Mouse (Mus musculus) heart, embryonic 14.5 days (tissue): Measurements from ENCODE around the gene Unc79. TPM values are rescaled to one million over a fixed set of nuclear protein-coding genes. Genes with fewer than 3 reads are reported as not detected.

ENCODE experiments used
- ATAC-seq: fragments of 200-750 bp; cut with Nextera tagmentation; 2 replicates; pipeline ENCODE4 v1.8.0; 2017; ENCODE audit warnings: low read depth, moderate TSS enrichment; ENCODE audit not compliant: insufficient number of reproducible peaks, insufficient read depth, low FRiP score
- H3K27ac ChIP-seq, 2 experiments: fragments of 200-500 bp in 1 of 2; fragments of 300-500 bp in 1 of 2; sonication (generic) in 1 of 2; replicated peaks in 1 of 2; 2 replicates each; pipeline ENCODE4 v1.5.1; 2012 to 2014; ENCODE audit warnings: low read depth in 2 of 2, low read length in 2 of 2, control low read depth in 1 of 2, mild to moderate bottlenecking in 1 of 2, mixed read lengths in 1 of 2; ENCODE audit not compliant: control insufficient read depth in 1 of 2, insufficient read depth in 1 of 2
- H3K27me3 ChIP-seq: fragments of 300-500 bp; sonication (generic); 2 replicates; pipeline ENCODE4 v1.6.1; 2014; ENCODE audit warnings: mild to moderate bottlenecking, low read length, control low read depth; ENCODE audit not compliant: control insufficient read depth, insufficient read depth
- H3K36me3 ChIP-seq: fragments of 300-500 bp; sonication (generic); 2 replicates; pipeline ENCODE4 v1.6.1; 2014; ENCODE audit warnings: mild to moderate bottlenecking, control low read depth, low read length, mixed read lengths; ENCODE audit not compliant: control insufficient read depth, insufficient read depth
- H3K4me1 ChIP-seq, 2 experiments: fragments of 200-500 bp in 1 of 2; fragments of 300-500 bp in 1 of 2; sonication (generic) in 1 of 2; 2 replicates each; pipeline ENCODE4 v1.6.1; 2012 to 2014; ENCODE audit warnings: low read length in 2 of 2, control low read depth in 1 of 2, mixed read lengths in 1 of 2; ENCODE audit not compliant: control insufficient read depth in 2 of 2, insufficient read depth in 2 of 2
- H3K4me2 ChIP-seq: fragments of 300-500 bp; sonication (generic); 2 replicates; pipeline ENCODE4 v1.6.1; 2014; ENCODE audit warnings: mild to moderate bottlenecking, low read length
- H3K4me3 ChIP-seq, 2 experiments: fragments of 200-500 bp in 1 of 2; fragments of 300-500 bp in 1 of 2; sonication (generic) in 1 of 2; 2 replicates each; pipeline ENCODE4 v1.5.1; 2012 to 2014; ENCODE audit warnings: low read length in 2 of 2, mild to moderate bottlenecking in 2 of 2, control low read depth in 1 of 2, low read depth in 1 of 2, moderate library complexity in 1 of 2; ENCODE audit not compliant: control insufficient read depth in 1 of 2, insufficient read depth in 1 of 2
- H3K9ac ChIP-seq: fragments of 300-500 bp; sonication (generic); 2 replicates; pipeline ENCODE4 v1.6.1; 2014; ENCODE audit warnings: mild to moderate bottlenecking, low read length
- H3K9me3 ChIP-seq: fragments of 300-500 bp; sonication (generic); 2 replicates; pipeline ENCODE4 v1.6.1; 2016; ENCODE audit warnings: low read length, control low read depth; ENCODE audit not compliant: control insufficient read depth
- WGBS: fragments of 180-500 bp; shearing (Covaris S2); extraction: QIAGEN DNeasy Blood & Tissue Kit; methylation state at CpG from one replicate; pipeline ENCODE4 v1.1.7; 2014; 5-methylcytosine and 5-hydroxymethylcytosine counted together
- polyA plus RNA-seq: library from polyadenylated mRNA; unstranded; fragments of >200 nt; fragmentation: Nextera tagmentation; extraction: Ambion mirVana; gene quantifications from 2 replicates; pipeline ENCODE4 v1.2.1, GENCODE M21; 2014

Unc79 gene
- polyA plus RNA-seq, 1 experiment from 2014 or later: 0.07 TPM

GRCm38 (mm10) chr12:103041401-103041800, 92.7 kb downstream of the Unc79 start:
- H3K36me3 ChIP-seq: no peaks in the 10 kb centered on the region
- H3K27ac ChIP-seq: no peak overlapping the region
- no peak overlapping the region for H3K9ac ChIP-seq
- H3K4me3 ChIP-seq: no peak overlapping the region
- no peak for ATAC-seq
- H3K4me1 ChIP-seq: no peaks in the 10 kb centered on the region; a peak in 1 of 4 replicates
- 81% methylated on average over 3 of the region's 3 CpGs for WGBS
- no peaks in the 10 kb centered on the region for H3K27me3 ChIP-seq
- no peak overlapping the region for H3K4me2 ChIP-seq
- peaks cover 5% of the 10 kb centered on the region; the same call in 1 of the 2 replicates for H3K9me3 ChIP-seq

DNA sequence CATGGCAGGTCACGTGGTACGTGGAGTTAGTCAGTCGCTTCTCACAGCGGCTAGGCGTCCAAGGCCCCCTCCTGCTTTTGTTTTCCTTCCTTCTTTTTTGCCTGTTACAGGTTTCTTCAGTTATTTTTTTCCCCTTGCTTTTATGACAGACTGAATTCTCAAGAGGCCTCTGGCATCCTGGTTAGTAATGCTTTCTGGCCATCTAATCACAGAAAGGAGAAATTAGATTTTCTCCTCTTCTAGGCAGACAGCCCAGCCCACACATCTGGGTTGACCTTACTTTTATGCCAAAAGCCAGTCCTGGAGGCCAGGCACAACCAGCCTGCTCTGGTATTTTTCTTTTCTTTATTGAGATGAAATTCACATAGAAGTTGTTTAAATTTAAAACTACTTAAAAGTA, 94.1 kb downstream of the Unc79 start:
- Histone ChIP-seq H3K36me3 (no peaks in the 10 kb centered on the region), H3K4me2 (no peak overlapping the region), H3K4me1 (peaks cover 0 to 5% of the 10 kb centered on the region in 2 experiments; a peak in 2 of 4 replicates), H3K9ac (no peak overlapping the region), H3K9me3 (peaks cover 5% of the 10 kb centered on the region; the same call in 1 of the 2 replicates), H3K27ac (no peak overlapping the region), H3K4me3 (no peak overlapping the region), H3K27me3 (no peaks in the 10 kb centered on the region)
- ATAC-seq: no peak
- 88% methylated on average over 5 of the region's 5 CpGs for WGBS

GRCm38 (mm10) chr12:103044422-103044821, 95.8 kb downstream of the Unc79 start:
- Histone ChIP-seq H3K4me2 (no peak overlapping the region), H3K9me3 (peaks cover 5% of the 10 kb centered on the region; the same call in 1 of the 2 replicates), H3K27me3 (no peaks in the 10 kb centered on the region), H3K4me3 (no peak overlapping the region), H3K9ac (no peak overlapping the region), H3K36me3 (no peaks in the 10 kb centered on the region), H3K4me1 (peaks cover 0 to 5% of the 10 kb centered on the region in 2 experiments; a peak in 2 of 4 replicates), H3K27ac (no peak overlapping the region)
- no peak for ATAC-seq
- WGBS: 72% methylated on average over 4 of the region's 4 CpGs

- Histone ChIP-seq H3K4me3 (no peak overlapping the region), H3K36me3 (no peaks in the 10 kb centered on the region), H3K9me3 (no peaks in the 10 kb centered on the region), H3K27ac (no peak overlapping the region), H3K4me2 (no peak overlapping the region), H3K27me3 (no peaks in the 10 kb centered on the region), H3K9ac (no peak overlapping the region), H3K4me1 (peaks cover 0 to 5% of the 10 kb centered on the region in 2 experiments; a peak in 2 of 4 replicates)
- 83% methylated on average over 12 of the region's 12 CpGs for WGBS
- no peak for ATAC-seq
Observed at GRCm38 (mm10) chr12:103049865-103050264, 101.2 kb downstream of the Unc79 start.

DNA sequence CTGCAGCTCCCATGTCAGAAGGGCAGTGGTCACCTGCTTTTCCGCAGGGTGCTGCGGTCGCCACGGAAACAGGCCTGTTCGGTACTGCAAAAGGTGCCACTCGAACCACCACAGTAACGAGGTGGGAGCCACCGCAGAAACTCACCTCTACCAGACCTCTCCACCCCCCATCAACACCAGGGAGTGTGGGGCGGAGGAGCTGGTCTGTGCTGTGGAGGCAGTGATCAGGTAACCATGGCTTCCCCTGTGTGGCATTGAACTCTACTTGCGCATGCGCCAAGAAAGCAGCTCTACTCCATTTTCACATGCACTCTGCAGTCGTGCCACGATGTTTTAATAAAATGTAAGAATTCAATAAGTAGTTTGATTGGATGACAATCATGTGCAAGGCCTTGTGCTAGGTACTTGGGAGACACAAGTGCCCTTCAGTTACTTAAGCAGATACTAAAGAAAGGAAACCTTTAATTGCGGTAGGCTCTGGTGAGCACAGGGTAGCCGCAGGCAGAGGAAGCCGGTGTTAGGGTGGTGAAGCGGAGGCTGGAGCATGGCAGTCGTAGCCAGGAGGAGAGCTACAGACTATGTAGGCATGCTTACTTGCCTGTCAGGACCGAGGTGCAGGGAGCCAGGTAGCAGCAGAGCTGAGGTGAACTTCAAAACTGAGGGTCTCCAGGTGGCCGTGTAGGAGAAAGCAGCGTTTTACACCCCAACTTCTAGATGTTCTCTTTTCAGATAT, 110.8 kb downstream of the Unc79 start:
- no peak overlapping the region for H3K4me3 ChIP-seq
- ATAC-seq: no peak

DNA sequence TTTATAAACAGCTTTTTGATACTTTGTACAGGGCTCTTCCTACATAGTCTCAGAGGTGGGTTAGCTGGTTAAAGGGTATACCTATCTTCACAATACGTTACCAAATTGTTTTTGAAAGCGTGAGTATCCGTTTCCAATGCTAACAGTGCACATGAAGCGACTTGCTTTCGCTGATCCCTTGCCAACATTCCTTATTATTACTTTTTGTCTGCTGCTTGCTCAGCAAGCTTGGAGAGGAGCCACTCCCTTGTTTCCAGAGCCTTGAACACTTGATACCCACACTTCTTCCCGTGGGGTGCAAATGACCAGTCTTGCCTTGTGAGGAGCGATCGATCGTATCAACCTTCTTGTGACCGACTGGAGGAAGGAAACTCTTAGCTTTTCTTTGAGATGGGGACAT, 112.1 kb downstream of the Unc79 start:
- H3K9me3 ChIP-seq: no peaks in the 10 kb centered on the region
- no peak overlapping the region for H3K4me3 ChIP-seq
- no peak for ATAC-seq
- no peak overlapping the region for H3K27ac ChIP-seq
- H3K27me3 ChIP-seq: no peaks in the 10 kb centered on the region; the same call in 1 of the 2 replicates
- H3K4me1 ChIP-seq: peaks cover 0 to 3% of the 10 kb centered on the region in 2 experiments; a peak in 1 of 4 replicates
- no peaks in the 10 kb centered on the region for H3K36me3 ChIP-seq
- WGBS: 79% methylated on average over 10 of the region's 10 CpGs
- H3K4me2 ChIP-seq: peak overlapping the region; percentile 42
- no peak overlapping the region for H3K9ac ChIP-seq

More for the DNA sequence above, 110.8 kb downstream of the Unc79 start:
- no peak overlapping the region for H3K9ac ChIP-seq
- no peaks in the 10 kb centered on the region for H3K9me3 ChIP-seq
- no peak overlapping the region for H3K4me2 ChIP-seq
- H3K27me3 ChIP-seq: no peaks in the 10 kb centered on the region; the same call in 1 of the 2 replicates
- no peaks in the 10 kb centered on the region for H3K36me3 ChIP-seq
- H3K4me1 ChIP-seq: peaks cover 0 to 3% of the 10 kb centered on the region in 2 experiments; a peak in 1 of 4 replicates
- 80% methylated on average over 21 of the region's 21 CpGs for WGBS
- no peak overlapping the region for H3K27ac ChIP-seq

DNA sequence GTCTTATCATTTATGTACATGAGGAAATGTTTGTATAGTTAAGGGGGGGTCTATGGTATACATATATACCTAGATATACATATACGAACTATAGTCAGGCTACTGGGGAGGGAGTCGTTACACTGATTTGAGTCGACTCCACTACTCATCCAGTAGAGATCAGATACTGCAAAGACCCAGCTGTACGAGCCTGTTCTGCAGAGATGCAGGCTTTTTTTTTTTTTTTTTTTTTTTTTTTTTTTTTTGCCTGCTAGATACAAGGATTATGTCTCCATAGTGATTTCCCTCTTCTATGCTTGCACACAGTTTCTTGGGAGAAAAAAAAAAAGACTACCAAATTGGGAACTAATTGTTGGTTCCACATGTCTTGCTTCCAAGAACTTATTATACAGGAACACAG, 113.5 kb downstream of the Unc79 start:
- no peak overlapping the region for H3K4me3 ChIP-seq
- WGBS: 71% methylated on average over 4 of the region's 4 CpGs
- no peaks in the 10 kb centered on the region for H3K9me3 ChIP-seq
- H3K27ac ChIP-seq: no peak overlapping the region
- H3K9ac ChIP-seq: no peak overlapping the region
- no peak for ATAC-seq
- H3K27me3 ChIP-seq: no peaks in the 10 kb centered on the region; the same call in 1 of the 2 replicates
- no peaks in the 10 kb centered on the region for H3K36me3 ChIP-seq
- peaks cover 0 to 3% of the 10 kb centered on the region in 2 experiments; a peak in 1 of 4 replicates for H3K4me1 ChIP-seq
- H3K4me2 ChIP-seq: no peak overlapping the region
